Mouse (Mus musculus): ENCODE measurements around the gene Gm7347. TPM values are rescaled to one million over a fixed set of nuclear protein-coding genes. Genes with fewer than 3 reads are reported as not detected.

Gene Gm7347
- polyA plus RNA-seq (2012; rRNA removed) = not detected in 2 replicates

GRCm38 (mm10) chr5:26058481-26058880 lies at the start of gene Gm7347:
TSS of gene Gm7347 (minus strand) at chr5:26058581.

DNA sequence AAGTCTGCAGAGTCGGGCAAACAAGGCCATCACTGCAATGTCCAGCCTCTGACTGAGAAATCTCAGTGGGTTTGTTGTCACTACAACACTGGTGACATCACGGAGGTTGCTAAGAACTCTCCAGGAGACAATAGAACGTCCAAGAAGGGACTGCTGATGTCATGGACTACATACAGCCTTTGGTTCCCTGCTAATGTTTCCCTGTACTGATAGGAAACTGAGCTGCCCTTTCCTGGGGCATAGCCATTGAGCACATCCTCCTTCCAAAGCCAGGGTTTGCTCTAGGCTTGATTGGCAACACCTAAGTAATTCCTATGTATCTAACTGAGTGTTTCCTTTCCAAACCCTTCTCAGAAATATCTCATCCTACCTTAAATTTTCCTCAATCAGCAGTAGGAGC lies 46.9 kb upstream of the Gm7347 start, which contains the start of gene 5031410I06Rik:
Gene 5031410I06Rik (minus strand): TSS at position 101 of the 400 bp plus-strand sequence.

GRCm38 (mm10) chr5:26089191-26089590 lies 30.8 kb upstream of the Gm7347 start, which contains the start of gene Gm10471:
TSS of gene Gm10471 (minus strand) at chr5:26089291.

GRCm38 (mm10) chr5:26039458-26039857 lies 18.9 kb downstream of the Gm7347 start, which contains the start of gene Speer4a:
TSS of gene Speer4a (minus strand) at chr5:26039558.

GRCm38 (mm10) chr5:26022816-26023215 lies 35.6 kb downstream of the Gm7347 start, which contains the start of gene Gm5862:
TSS of gene Gm5862 (minus strand) at chr5:26022916.

DNA sequence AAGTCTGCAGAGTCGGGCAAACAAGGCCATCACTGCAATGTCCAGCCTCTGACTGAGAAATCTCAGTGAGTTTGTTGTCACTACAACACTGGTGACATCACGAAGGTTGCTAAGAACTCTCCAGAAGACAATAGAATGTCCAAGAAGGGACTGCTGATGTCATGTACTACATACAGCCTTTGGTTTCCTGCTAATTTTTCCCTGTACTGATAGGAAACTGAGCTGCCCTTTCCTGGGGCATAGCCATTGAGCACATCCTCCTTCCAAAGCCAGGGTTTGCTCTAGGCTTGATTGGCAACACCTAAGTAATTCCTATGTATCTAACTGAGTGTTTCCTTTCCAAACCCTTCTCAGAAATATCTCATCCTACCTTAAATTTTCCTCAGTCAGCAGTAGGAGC lies 53.7 kb downstream of the Gm7347 start, which contains the start of gene Gm1979:
Gene Gm1979 (minus strand): TSS at position 101 of the 400 bp plus-strand sequence.

Other genes starting within 250 kb of the Gm7347 start
- gene Gm21663, start 116.2 kb downstream of the Gm7347 start, polyA plus RNA-seq (2012; rRNA removed) = 0.03 TPM in 1 of 2 replicates, not detected in the other
- gene Gm21671, start 104.2 kb downstream of the Gm7347 start, polyA plus RNA-seq (2012; rRNA removed) = not detected in 2 replicates
- gene Gm21680, start 85.9 kb downstream of the Gm7347 start, polyA plus RNA-seq (2012; rRNA removed) = not detected in 2 replicates
- gene Gm21698, start 69.9 kb downstream of the Gm7347 start, polyA plus RNA-seq (2012; rRNA removed) = not detected in 2 replicates
- gene Gm1979, start 53.8 kb downstream of the Gm7347 start, polyA plus RNA-seq (2012; rRNA removed) = 0.03 and 0.05 TPM in 2 replicates
- gene Gm5862, start 35.7 kb downstream of the Gm7347 start, polyA plus RNA-seq (2012; rRNA removed) = not detected in 2 replicates
- 0.04 TPM in 1 of 2 replicates, not detected in the other for gene Speer4a, start 19.0 kb downstream of the Gm7347 start, polyA plus RNA-seq (2012; rRNA removed)
- gene Gm10471, start 30.7 kb upstream of the Gm7347 start, polyA plus RNA-seq (2012; rRNA removed) = not detected in 2 replicates
- 0.03 TPM in 1 of 2 replicates, not detected in the other for gene 5031410I06Rik, start 46.8 kb upstream of the Gm7347 start, polyA plus RNA-seq (2012; rRNA removed)
- gene Gm10220, start 62.8 kb upstream of the Gm7347 start, polyA plus RNA-seq (2012; rRNA removed) = not detected in 2 replicates
- 1.1 and 1.3 TPM in 2 replicates for gene Gm7361, start 199.1 kb upstream of the Gm7347 start, polyA plus RNA-seq (2012; rRNA removed)

Data from central nervous system, embryonic 18 days (tissue).